Mouse (Mus musculus) lung, postnatal 4 days (tissue): ENCODE measurements around the gene Zfp422.
"Not testable (repeated sequence)": the region's sequence is repeated elsewhere in the genome, so short reads cannot be mapped to it uniquely, and the experiment has no call there.

ENCODE experiments used
- DNase-seq, 2 experiments: peaks; one replicate each; pipeline ENCODE4 v3.0.0; 2021

Zfp422 gene

GRCm38 (mm10) chr6:116649811-116650210 lies 21.0 kb upstream of the Zfp422 start:
- peak in 1 of 2 experiments; percentile 45 for DNase-seq

- peak in 1 of 2 experiments; percentile 36 for DNase-seq
These were observed 19.0 kb upstream of the Zfp422 start for GRCm38 (mm10) chr6:116647763-116648162.

GRCm38 (mm10) chr6:116644335-116644734 lies 15.5 kb upstream of the Zfp422 start:
- DNase-seq: peak; percentile 50 to 69

DNA sequence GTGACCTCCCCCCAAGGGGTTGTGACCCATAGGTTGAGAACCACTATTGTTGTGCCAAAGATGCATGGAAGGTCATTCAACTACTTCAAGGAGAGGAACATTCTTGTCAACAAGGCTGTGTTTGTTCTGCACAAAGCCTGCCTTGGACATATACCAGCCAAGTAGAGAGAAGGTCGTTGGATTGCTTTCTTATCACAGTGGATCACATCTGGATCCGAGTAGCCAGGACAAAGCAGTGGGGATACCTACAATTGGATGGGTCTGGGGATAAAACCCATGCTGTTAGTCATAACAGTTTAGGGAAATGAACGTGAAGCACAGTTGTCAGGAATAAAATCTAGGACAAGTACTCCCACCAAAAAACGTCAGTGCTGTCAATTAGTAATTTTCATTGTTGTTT lies 15.1 kb upstream of the Zfp422 start:
- DNase-seq: no peak

DNA sequence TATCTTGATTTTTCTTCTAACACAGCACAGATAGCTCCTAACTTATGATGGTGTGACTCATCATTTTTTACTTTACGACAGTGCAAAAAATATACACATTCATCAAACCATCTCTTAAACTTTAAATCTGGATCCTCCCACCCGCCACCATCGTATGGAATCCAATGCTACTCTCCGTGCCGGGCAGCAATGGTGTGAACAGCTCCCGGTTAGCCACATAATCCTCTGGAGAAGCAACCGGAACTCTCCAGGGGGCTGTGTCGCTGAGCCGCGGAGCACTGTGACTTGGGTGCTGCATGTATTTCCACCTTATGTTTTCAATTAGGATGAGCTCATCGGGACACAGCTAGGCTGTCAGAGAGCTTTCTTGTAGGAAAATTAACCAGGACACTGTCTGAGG lies 14.1 kb upstream of the Zfp422 start:
- DNase-seq: no peak

DNA sequence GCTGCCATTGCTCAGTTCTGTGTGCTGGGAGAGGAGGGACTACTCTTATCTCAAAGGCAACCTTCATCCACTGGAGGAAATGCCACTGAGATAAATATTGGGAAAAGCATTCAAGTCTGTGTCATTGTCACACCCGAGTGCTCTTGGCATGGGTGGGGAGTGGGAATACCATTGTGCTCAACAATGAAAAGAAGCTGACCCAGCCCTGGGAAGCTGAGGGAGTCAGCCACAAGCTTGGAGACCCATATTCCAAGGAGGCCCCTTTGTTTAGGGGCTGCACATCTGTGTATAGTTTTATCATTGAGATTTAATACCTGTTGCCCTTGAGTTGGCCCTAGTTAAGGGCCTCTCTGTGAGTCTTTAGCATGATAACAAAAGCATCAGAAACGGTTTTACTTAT lies 10.9 kb upstream of the Zfp422 start:
- peak in 1 of 2 experiments; percentile 49 for DNase-seq

GRCm38 (mm10) chr6:116638871-116639270 lies 10.1 kb upstream of the Zfp422 start:
- no peak for DNase-seq

- no peak for DNase-seq
These were observed 8.7 kb upstream of the Zfp422 start for GRCm38 (mm10) chr6:116637496-116637895.

DNA sequence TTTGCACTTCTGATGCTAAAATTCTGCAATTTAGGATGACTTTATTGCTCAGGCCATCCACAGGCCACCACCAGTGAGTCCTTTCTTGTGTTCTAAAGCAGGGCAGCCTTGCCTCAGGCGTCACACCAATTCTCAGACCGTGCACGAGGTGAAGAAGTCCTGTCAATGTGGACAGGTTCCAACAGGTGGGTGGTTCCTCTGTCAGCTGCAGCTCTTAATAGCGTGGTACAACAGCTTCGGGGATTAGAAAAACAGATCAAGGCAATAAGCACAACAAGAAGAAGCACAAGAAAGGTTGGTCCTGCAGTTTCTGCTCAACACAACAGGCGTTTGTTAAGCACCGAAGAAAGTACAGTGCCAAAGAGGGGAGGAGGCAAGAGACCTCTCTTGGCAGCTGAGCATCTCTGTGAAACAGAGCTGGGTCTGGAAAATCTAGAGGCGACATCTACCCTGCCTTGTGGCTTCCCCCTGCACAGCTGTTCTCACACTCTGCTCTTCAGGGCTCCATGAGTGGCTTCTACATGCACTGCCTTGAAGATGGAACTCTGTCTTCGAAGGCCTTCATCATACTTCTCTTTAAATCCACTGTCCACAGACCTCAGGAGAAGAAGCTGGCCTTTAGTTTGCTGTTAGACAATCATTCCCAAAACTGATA lies 7.9 kb upstream of the Zfp422 start:
- no peak for DNase-seq

DNA sequence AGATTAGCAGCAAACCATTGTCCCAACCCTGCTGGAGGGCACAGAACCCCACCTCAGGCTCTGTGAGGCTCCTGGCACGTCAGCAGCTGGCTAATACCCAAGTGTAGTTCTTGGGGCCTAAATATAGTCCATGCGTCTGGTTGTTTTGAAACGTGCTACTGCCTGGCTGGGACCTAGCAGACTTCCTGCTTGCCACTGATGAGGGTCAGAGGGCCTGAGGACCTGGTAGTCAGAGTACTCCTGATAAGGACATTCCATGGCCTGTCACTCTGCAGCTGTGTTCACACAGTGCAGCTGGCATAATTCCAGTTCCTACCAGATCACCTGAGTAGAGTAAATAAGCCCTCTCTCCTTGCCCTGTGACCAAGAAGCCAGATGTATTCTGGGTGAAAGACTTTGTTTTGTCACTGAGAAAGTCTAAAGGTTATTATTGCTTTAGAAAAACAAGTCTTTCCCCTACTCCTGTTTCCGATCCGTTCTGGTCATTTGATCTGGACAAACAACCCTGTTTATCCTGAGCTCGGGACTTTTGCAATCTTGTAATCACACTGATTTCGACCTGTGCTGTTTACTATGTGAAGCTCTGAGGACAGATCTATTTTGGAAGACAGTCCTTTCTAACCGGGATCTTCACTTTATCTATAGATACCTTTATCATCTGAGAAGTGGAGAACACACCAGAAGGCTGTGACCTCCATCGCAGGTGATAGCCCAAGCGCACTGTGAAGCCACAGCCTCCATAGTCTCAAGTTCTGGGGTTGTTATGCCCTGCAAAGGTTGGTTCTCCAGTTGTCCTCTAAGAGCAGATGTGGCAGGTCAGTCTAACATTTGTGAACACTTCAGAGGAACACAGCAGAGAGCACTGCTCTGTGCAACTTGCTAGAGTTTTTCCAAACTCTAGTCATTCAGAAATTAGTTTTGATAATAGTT lies 6.7 kb upstream of the Zfp422 start:
- DNase-seq: peak; percentile 82 to 89

DNA sequence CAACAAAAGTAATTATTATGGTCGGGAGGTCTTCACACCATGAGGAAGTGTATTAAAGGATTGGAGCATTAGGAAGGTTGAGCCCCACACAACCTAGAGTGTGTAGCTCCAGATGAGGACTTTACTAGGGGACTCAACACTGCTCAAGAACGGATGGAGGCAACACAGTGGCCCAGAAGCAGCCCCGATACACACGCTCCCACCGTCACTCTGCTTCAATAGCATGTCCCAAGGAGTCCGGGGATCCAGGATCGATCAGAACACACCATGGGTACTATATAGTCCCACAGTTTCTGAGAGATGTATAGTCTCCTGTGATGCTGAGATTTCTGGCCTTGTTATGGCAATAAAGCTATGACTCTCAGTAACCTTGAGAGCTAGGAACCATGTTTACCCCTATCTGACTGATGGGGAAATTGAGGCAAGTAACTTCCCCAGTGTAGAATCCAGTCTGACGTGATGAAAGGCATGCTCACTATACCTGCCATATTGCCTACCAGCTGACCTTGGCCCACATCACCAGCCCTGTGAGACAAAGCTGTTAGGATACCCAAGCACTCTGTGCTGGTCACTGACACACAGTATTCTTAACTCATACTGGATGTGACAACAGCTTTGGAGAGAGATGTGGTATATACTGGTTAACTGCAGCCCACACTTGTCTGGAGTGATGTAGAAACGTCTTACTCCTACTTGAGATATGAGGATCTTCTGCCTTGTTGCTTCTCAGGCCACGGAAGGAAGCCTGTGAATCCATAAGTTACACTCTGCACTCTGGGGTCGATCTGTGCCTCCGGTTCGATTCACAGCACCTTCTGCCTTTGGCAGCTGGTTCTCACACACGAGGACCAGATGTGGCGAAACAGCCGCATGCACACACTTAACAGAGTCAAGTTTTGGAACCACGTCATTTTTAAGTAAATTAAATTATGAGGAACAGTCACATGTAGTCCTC lies 5.2 kb upstream of the Zfp422 start:
- DNase-seq: no peak

DNA sequence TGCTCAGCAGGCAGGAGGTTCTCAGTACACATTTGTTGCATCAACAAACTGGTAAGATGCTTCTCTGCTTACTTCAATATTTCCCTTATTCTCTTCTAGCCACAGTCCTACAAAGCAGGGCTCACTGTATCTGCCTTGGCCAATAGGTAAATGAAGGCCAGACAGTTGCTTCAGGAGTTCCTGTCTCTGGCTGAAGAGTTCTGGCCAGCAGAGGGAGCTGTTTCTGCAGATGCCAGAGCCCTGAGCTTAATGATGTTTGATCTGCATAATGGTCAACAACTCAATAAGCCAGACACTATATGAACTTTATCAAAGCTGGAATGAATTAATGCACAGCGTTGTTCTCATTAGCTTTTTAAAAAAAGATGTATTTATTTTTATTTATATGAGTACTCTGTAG lies 3.3 kb upstream of the Zfp422 start:
- DNase-seq: peak; percentile 70 to 85

DNA sequence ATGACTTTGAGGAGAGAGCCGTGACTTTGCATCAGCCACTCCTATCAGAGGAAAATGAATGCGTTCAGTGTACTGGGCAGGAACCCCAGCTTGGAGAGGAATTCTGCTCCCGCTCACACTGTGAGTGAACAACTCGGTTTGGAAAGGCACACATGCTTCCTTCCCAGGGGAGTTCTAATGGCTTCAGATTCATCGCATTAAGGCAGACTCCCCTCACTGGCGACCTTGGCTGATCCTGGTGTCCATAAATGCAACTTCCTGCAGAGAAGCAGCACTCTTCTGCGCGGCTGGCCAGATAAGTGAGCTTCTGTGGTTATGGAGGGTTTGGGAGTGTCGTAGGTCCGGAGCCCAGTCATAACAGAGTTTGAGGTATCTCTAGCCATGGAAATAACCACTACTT lies 967 bp upstream of the Zfp422 start:
- DNase-seq: no peak

GRCm38 (mm10) chr6:116628095-116628494 lies 704 bp downstream of the Zfp422 start:
- DNase-seq: no peak

- DNase-seq: not testable (repeated sequence)
These were observed 2.4 kb downstream of the Zfp422 start for GRCm38 (mm10) chr6:116626417-116626816.

DNA sequence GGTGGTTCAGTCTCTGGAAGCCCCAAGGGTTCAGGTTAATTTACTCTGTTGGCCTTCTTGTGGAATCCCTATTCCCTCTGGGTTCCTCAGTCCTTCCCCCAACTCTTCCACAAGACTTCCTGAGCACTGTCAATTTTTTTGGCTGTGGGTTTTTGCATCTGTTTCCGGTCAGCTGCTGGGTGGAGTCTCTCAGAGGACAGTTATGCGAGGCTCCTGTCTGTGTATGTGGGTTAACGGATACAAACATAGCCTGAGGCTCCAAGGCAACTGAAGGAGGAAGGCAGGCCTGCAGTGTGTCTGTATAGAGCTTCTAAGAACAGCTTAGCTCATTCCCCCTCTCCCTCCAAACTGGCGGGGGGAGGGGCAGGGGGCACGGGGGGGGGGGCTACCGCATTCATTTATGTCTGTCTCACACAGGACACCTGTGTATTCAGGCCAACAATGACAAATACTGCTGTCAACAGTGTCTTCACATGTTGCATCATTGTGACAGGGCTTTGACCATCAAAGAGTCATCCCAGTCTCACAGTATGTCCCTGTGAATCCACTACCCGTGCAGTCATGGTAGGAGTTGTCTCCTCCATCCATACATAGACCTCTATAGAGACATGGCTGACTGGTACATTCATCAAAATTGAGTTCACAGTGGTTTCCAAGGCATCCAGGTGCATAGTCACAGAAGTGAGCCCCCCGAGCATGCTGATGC lies 7.3 kb downstream of the Zfp422 start:
- no peak for DNase-seq

- DNase-seq: no peak
These were observed 10.7 kb downstream of the Zfp422 start for GRCm38 (mm10) chr6:116618073-116618472.

DNA sequence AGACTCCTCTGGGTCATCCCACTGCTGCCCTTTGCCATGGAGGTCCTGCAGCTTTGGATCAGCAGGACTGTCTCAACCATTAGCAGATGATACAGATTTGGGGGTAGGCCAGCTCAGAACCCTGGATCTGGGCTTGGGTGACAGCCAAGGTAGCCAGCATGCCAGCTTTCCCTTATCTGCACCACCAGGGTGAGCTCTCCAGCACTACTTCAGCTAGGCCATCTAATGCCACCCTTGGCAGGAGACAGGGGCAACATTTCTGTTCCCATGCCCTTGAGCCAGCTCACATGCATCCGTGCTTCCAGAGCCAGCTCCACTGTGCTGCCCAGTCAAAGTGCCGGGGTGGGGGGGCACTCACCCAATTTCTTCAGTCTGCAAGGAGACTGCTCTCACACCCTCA lies 13.1 kb downstream of the Zfp422 start:
- DNase-seq: no peak

- DNase-seq: no peak
These were observed 21.6 kb downstream of the Zfp422 start for GRCm38 (mm10) chr6:116607230-116607629.

- DNase-seq: not testable (repeated sequence)
These were observed 27.8 kb downstream of the Zfp422 start for GRCm38 (mm10) chr6:116600969-116601368.

- DNase-seq: no peak
These were observed 44.7 kb downstream of the Zfp422 start, which contains the start of gene Olfr215 for GRCm38 (mm10) chr6:116584095-116584494. TSS of gene Olfr215 (minus strand) at chr6:116584195.
